ENCODE assay signal across 8 mouse cellular contexts in the genomic region with DNA sequence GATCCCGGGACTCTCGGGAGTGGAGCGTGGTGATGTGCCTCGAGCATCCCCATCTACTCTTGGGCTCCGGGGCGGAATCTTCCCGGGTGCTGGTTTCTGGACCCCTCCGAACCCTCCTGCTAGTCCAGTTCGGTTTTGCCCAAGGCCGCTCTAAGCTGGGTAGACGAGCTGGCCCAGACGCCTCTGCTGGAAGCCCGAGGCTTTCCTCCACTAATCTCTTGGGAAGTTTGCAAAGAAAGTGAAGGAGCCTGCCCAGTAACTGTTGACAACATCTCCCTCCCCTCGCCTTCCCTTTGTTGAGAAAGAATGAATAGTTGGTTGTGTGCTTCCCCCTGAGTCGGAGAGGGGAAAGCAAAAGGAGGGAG.
A peak's percentile ranks its signal among the peaks of the same experiment; 100 is the strongest.
DNase-seq lines count a peak whose midpoint lies in the region; ATAC-seq and TF ChIP-seq lines count a peak whose summit lies in the region.

No protein-coding gene starts in this region.

- peaks cover 4% of the 10 kb centered on the region; the same call in 1 of the 2 replicates for H3K27me3 ChIP-seq in E14TG2a.4 (ENCODE audit: insufficient read depth, low read length)
- no peaks in the 10 kb centered on the region; the same call in 1 of the 2 replicates for H3K27me3 ChIP-seq in embryonic facial prominence, embryonic 14.5 days (replicated peaks; ENCODE audit: control insufficient read depth, insufficient read depth, low read length)
- peaks cover 35% of the 10 kb centered on the region for H3K27me3 ChIP-seq in heart, embryonic 15.5 days

- peak overlapping the region; percentile 91 for H3K4me2 ChIP-seq in embryonic facial prominence, embryonic 14.5 days (ENCODE audit: low read depth, low read length)
- H3K4me2 ChIP-seq in heart, embryonic 15.5 days: peak overlapping the region; percentile 97

- no peak for TF ChIP-seq CTCF in E14TG2a.4 (conservative IDR thresholded peaks at IDR 0.05; ENCODE audit: low read length)

- peak overlapping the region; percentile 85 for H3K4me3 ChIP-seq in E14TG2a.4 (replicated peaks; ENCODE audit: low read length)
- H3K4me3 ChIP-seq in embryonic facial prominence, embryonic 14.5 days (ENCODE audit: low read depth, low read length): peak overlapping the region; percentile 75
- peak overlapping the region; percentile 72 for H3K4me3 ChIP-seq in heart, embryonic 15.5 days

- DNase-seq in ZHBTc4 (ENCODE audit: low read depth, low spot score): peak; percentile 57
- peak; percentile 76 for DNase-seq in embryonic facial prominence, embryonic 14.5 days (ENCODE audit: low spot score)
- peak; percentile 9 to 44 for DNase-seq in kidney, postnatal 25 days
- peak; percentile 60 for DNase-seq in lung, postnatal 36 days
- peak; percentile 15 for DNase-seq in right cerebral cortex, postnatal 25 days
- no peak for DNase-seq in spleen, postnatal 10 days (ENCODE audit: low spot score in 2 of 2)

- ATAC-seq in embryonic facial prominence, embryonic 14.5 days (ENCODE audit: low read depth): peak; percentile 58
- peak; percentile 24; the same call in 1 of the 2 replicates for ATAC-seq in heart, embryonic 15.5 days (replicated peaks; ENCODE audit: insufficient number of reproducible peaks, insufficient read depth, low FRiP score, low read depth)

- peak overlapping the region; percentile 78 for H3K9ac ChIP-seq in embryonic facial prominence, embryonic 14.5 days (ENCODE audit: low read depth, low read length)
- H3K9ac ChIP-seq in heart, embryonic 15.5 days: peak overlapping the region; percentile 80

- H3K27ac ChIP-seq in embryonic facial prominence, embryonic 14.5 days (replicated peaks; ENCODE audit: low read depth, low read length): peak overlapping the region; percentile 58
- peak overlapping the region; percentile 51; the same call in 1 of the 2 replicates for H3K27ac ChIP-seq in heart, embryonic 15.5 days

- peaks cover 13% of the 10 kb centered on the region; the same call in 1 of the 2 replicates for H3K36me3 ChIP-seq in E14TG2a.4 (ENCODE audit: insufficient read depth, low read length)
- no peaks in the 10 kb centered on the region for H3K36me3 ChIP-seq in embryonic facial prominence, embryonic 14.5 days (ENCODE audit: control insufficient read depth, insufficient read depth, low read length)
- no peaks in the 10 kb centered on the region for H3K36me3 ChIP-seq in heart, embryonic 15.5 days

- WGBS in embryonic facial prominence, embryonic 14.5 days: 1% methylated on average over 15 of the region's 15 CpGs
- WGBS in heart, embryonic 15.5 days: 1% methylated on average over 15 of the region's 15 CpGs

- H3K9me3 ChIP-seq in E14TG2a.4 (ENCODE audit: low read length): no peaks in the 10 kb centered on the region
- no peaks in the 10 kb centered on the region for H3K9me3 ChIP-seq in embryonic facial prominence, embryonic 14.5 days (ENCODE audit: control insufficient read depth, low read length)
- H3K9me3 ChIP-seq in heart, embryonic 15.5 days (replicated peaks): no peaks in the 10 kb centered on the region

- peaks cover 48% of the 10 kb centered on the region for H3K4me1 ChIP-seq in E14TG2a.4 (replicated peaks; ENCODE audit: low read depth, low read length)
- H3K4me1 ChIP-seq in embryonic facial prominence, embryonic 14.5 days (ENCODE audit: control insufficient read depth, insufficient read depth, low read length): peaks cover 9% of the 10 kb centered on the region; the same call in 1 of the 2 replicates
- H3K4me1 ChIP-seq in heart, embryonic 15.5 days (replicated peaks): peaks cover 20% of the 10 kb centered on the region

Comparison
In these comparisons a context has a peak if more than half of its experiments do, and no peak if none do; other contexts are left out.
1. DNase-seq: peak in ZHBTc4 (single experiment), embryonic facial prominence, embryonic 14.5 days (single experiment), kidney, postnatal 25 days (2 of 2), lung, postnatal 36 days (single experiment) and right cerebral cortex, postnatal 25 days (single experiment); none in spleen, postnatal 10 days (0 of 2).
2. Peak in every context shown above with its lines, with median percentiles within 50 percentile points of each other: H3K4me3 ChIP-seq.